Comparison of ENCODE assay signal across 8 mouse cellular contexts in genomic region chr9:96350476-96350875, GRCm38 (mm10). TPM values are rescaled to one million over a fixed set of nuclear protein-coding genes. Genes with fewer than 3 reads are reported as not detected.
A peak's percentile ranks its signal among the peaks of the same experiment; 100 is the strongest.
DNase-seq lines count a peak whose midpoint lies in the region; ATAC-seq and TF ChIP-seq lines count a peak whose summit lies in the region.
"Had no signal": no experiment of that assay in that cellular context is flagged by ENCODE, and none has a peak within 500 bp of the region (broad histone marks: within the 10 kb centered on the region; RNA-seq: fewer than 3 reads in every experiment).

No protein-coding gene starts in this region.

- H3K27ac ChIP-seq in kidney, postnatal 0 days = peak overlapping the region; percentile 31; the same call in 1 of the 2 replicates
- H3K27ac ChIP-seq in kidney, embryonic 14.5 days (ENCODE audit: low read depth, low read length) = no peak overlapping the region
- peak overlapping the region; percentile 61 for H3K27ac ChIP-seq in stomach, postnatal 0 days (replicated peaks)
- no peak overlapping the region for H3K27ac ChIP-seq in intestine, postnatal 0 days (ENCODE audit: low read depth, low read length)
- H3K27ac ChIP-seq: lung, embryonic 15.5 days had no signal

- no peak for TF ChIP-seq CTCF in kidney, postnatal 0 days (IDR thresholded peaks at IDR 0.05; ENCODE audit: low read depth)
- no peak for TF ChIP-seq CTCF in stomach, postnatal 0 days (IDR thresholded peaks at IDR 0.05; ENCODE audit: low read depth)
- TF ChIP-seq CTCF in intestine, postnatal 0 days (IDR thresholded peaks at IDR 0.05; ENCODE audit: low read depth) = no peak

- DNase-seq in kidney, postnatal 0 days (ENCODE audit: low spot score) = no peak
- DNase-seq in CD4-positive, CD25-positive, alpha-beta regulatory T cell, adult 2 months (ENCODE audit: low read depth, low spot score) = peak; percentile 82
- DNase-seq in stomach, postnatal 0 days (ENCODE audit: low spot score) = no peak
- DNase-seq in cerebellum, adult 11 months = no peak

- no peak overlapping the region for H3K4me2 ChIP-seq in kidney, postnatal 0 days (ENCODE audit: low read length)
- no peak overlapping the region for H3K4me2 ChIP-seq in kidney, embryonic 14.5 days (replicated peaks; ENCODE audit: low read depth, low read length)
- no peak overlapping the region for H3K4me2 ChIP-seq in stomach, postnatal 0 days (replicated peaks; ENCODE audit: low read depth)
- no peak overlapping the region for H3K4me2 ChIP-seq in intestine, postnatal 0 days (replicated peaks; ENCODE audit: low read depth)
- H3K4me2 ChIP-seq: lung, embryonic 15.5 days had no signal

- peaks cover 4% of the 10 kb centered on the region; the same call in 1 of the 2 replicates for H3K36me3 ChIP-seq in kidney, postnatal 0 days (ENCODE audit: insufficient read depth, low read length)
- H3K36me3 ChIP-seq in kidney, embryonic 14.5 days (ENCODE audit: control insufficient read depth, insufficient read depth, low read length) = peaks cover 4% of the 10 kb centered on the region; the same call in 1 of the 2 replicates
- no peaks in the 10 kb centered on the region for H3K36me3 ChIP-seq in stomach, postnatal 0 days (ENCODE audit: control insufficient read depth, insufficient read depth, low read length)
- H3K36me3 ChIP-seq in intestine, postnatal 0 days (ENCODE audit: control insufficient read depth, insufficient read depth) = no peaks in the 10 kb centered on the region
- H3K36me3 ChIP-seq: lung, embryonic 15.5 days had no signal

- TF ChIP-seq EP300 in stomach, postnatal 0 days (optimal IDR thresholded peaks at IDR 0.05) = no peak

- no peaks in the 10 kb centered on the region for H3K9me3 ChIP-seq in kidney, postnatal 0 days (replicated peaks; ENCODE audit: low read length)
- no peaks in the 10 kb centered on the region for H3K9me3 ChIP-seq in kidney, embryonic 14.5 days (ENCODE audit: control insufficient read depth, low read length)
- no peaks in the 10 kb centered on the region for H3K9me3 ChIP-seq in stomach, postnatal 0 days (ENCODE audit: control insufficient read depth, low read length)
- no peaks in the 10 kb centered on the region for H3K9me3 ChIP-seq in intestine, postnatal 0 days (ENCODE audit: control insufficient read depth)
- H3K9me3 ChIP-seq: lung, embryonic 15.5 days had no signal

- no peak for ATAC-seq in kidney, postnatal 0 days (replicated peaks; ENCODE audit: low FRiP score, low read depth)
- ATAC-seq in kidney, embryonic 14.5 days (ENCODE audit: low FRiP score, low TSS enrichment) = no peak
- peak; percentile 77 for ATAC-seq in activated CD4-positive, CD25-positive, alpha-beta regulatory T cell, adult 4 months
- ATAC-seq in stomach, postnatal 0 days (ENCODE audit: low FRiP score, low TSS enrichment) = peak; percentile 18; the same call in 1 of the 2 replicates
- ATAC-seq in intestine, postnatal 0 days = no peak

- no peak overlapping the region for H3K4me3 ChIP-seq in kidney, postnatal 0 days (replicated peaks; ENCODE audit: low read depth, low read length)
- H3K4me3 ChIP-seq in kidney, embryonic 14.5 days (ENCODE audit: low read length) = no peak overlapping the region
- H3K4me3 ChIP-seq in stomach, postnatal 0 days (ENCODE audit: low read depth, low read length) = no peak overlapping the region
- no peak overlapping the region for H3K4me3 ChIP-seq in intestine, postnatal 0 days (ENCODE audit: low read depth, low read length)
- H3K4me3 ChIP-seq: lung, embryonic 15.5 days had no signal

- no peak overlapping the region for H3K9ac ChIP-seq in kidney, postnatal 0 days (ENCODE audit: low read depth, low read length)
- no peak overlapping the region for H3K9ac ChIP-seq in kidney, embryonic 14.5 days (ENCODE audit: low read depth, low read length)
- no peak overlapping the region for H3K9ac ChIP-seq in stomach, postnatal 0 days (ENCODE audit: low read length)
- H3K9ac ChIP-seq in intestine, postnatal 0 days (ENCODE audit: low read depth, low read length) = no peak overlapping the region
- H3K9ac ChIP-seq: lung, embryonic 15.5 days had no signal

- no peaks in the 10 kb centered on the region for H3K27me3 ChIP-seq in kidney, postnatal 0 days (ENCODE audit: insufficient read depth, low read length)
- no peaks in the 10 kb centered on the region for H3K27me3 ChIP-seq in kidney, embryonic 14.5 days (ENCODE audit: control insufficient read depth, insufficient read depth, low read length)
- no peaks in the 10 kb centered on the region for H3K27me3 ChIP-seq in stomach, postnatal 0 days (ENCODE audit: control insufficient read depth, insufficient read depth, low read length)
- H3K27me3 ChIP-seq in intestine, postnatal 0 days (replicated peaks; ENCODE audit: control insufficient read depth, insufficient read depth, low read length) = no peaks in the 10 kb centered on the region
- H3K27me3 ChIP-seq: lung, embryonic 15.5 days had no signal

- WGBS in kidney, postnatal 0 days = 73% methylated on average over 3 of the region's 3 CpGs
- WGBS in kidney, embryonic 14.5 days = 60% methylated on average over 3 of the region's 3 CpGs
- 50% methylated on average over 3 of the region's 3 CpGs for WGBS in stomach, postnatal 0 days
- WGBS in intestine, postnatal 0 days = 62% methylated on average over 3 of the region's 3 CpGs

- no peaks in the 10 kb centered on the region for H3K4me1 ChIP-seq in kidney, postnatal 0 days (replicated peaks; ENCODE audit: insufficient read depth, low read length)
- H3K4me1 ChIP-seq in kidney, embryonic 14.5 days (ENCODE audit: control insufficient read depth, insufficient read depth, low read length) = no peaks in the 10 kb centered on the region
- no peaks in the 10 kb centered on the region for H3K4me1 ChIP-seq in stomach, postnatal 0 days (replicated peaks; ENCODE audit: control insufficient read depth, insufficient read depth)
- H3K4me1 ChIP-seq in intestine, postnatal 0 days (replicated peaks; ENCODE audit: control insufficient read depth, insufficient read depth, low read length) = peaks cover 4% of the 10 kb centered on the region; the same call in 1 of the 2 replicates

RNA-seq across cellular contexts. Expression of gene Atp1b3, which starts 13.8 kb away (rescaled TPM):
- 182 and 197 TPM in 2 replicates for polyA plus RNA-seq in kidney, postnatal 0 days (2015; fragmentation: Nextera tagmentation; extraction: Ambion mirVana)
- 126 and 179 TPM in 2 replicates for polyA plus RNA-seq in kidney, embryonic 14.5 days (2014; fragmentation: Nextera tagmentation; extraction: Ambion mirVana)
- 100 to 1,000 TPM; 275 to 348 TPM for polyA plus RNA-seq in activated CD4-positive, CD25-positive, alpha-beta regulatory T cell, adult 4 months (2017; shearing (Covaris generic))
- 143 TPM in 2 replicates for polyA plus RNA-seq in stomach, postnatal 0 days (2015; fragmentation: Nextera tagmentation; extraction: Ambion mirVana)
- polyA plus RNA-seq in intestine, postnatal 0 days (2015; fragmentation: Nextera tagmentation; extraction: Ambion mirVana) = 89.3 and 91.4 TPM in 2 replicates

Comparison
In these comparisons a context has a peak if more than half of its experiments do, and no peak if none do; other contexts are left out.
1. H3K27ac ChIP-seq: peak in kidney, postnatal 0 days (single experiment) and stomach, postnatal 0 days (single experiment); none in kidney, embryonic 14.5 days (single experiment) and intestine, postnatal 0 days (single experiment).
2. ATAC-seq: peak in activated CD4-positive, CD25-positive, alpha-beta regulatory T cell, adult 4 months (single experiment) and stomach, postnatal 0 days (single experiment); none in kidney, postnatal 0 days (single experiment), kidney, embryonic 14.5 days (single experiment) and intestine, postnatal 0 days (single experiment).